Mouse (Mus musculus) adrenal gland, postnatal 4 days (tissue): ENCODE results near the gene Mthfr. TPM values are rescaled to one million over a fixed set of nuclear protein-coding genes. Genes with fewer than 3 reads are reported as not detected.
A peak's percentile ranks its signal among the peaks of the same experiment; 100 is the strongest.

Experiments
- DNase-seq, 2 experiments: peaks; one replicate each; pipeline ENCODE4 v3.0.0; 2021 to 2022; ENCODE audit warnings: low spot score in 2 of 2, mixed read lengths in 2 of 2
- total RNA-seq, 2 experiments: library from RNA; stranded (reverse); gene quantifications; 2 replicates each; pipeline ENCODE4 v1.2.3; 2021

Gene Mthfr
- total RNA-seq, 2 experiments from 2014 or later: 47.0 to 56.6 TPM

DNA sequence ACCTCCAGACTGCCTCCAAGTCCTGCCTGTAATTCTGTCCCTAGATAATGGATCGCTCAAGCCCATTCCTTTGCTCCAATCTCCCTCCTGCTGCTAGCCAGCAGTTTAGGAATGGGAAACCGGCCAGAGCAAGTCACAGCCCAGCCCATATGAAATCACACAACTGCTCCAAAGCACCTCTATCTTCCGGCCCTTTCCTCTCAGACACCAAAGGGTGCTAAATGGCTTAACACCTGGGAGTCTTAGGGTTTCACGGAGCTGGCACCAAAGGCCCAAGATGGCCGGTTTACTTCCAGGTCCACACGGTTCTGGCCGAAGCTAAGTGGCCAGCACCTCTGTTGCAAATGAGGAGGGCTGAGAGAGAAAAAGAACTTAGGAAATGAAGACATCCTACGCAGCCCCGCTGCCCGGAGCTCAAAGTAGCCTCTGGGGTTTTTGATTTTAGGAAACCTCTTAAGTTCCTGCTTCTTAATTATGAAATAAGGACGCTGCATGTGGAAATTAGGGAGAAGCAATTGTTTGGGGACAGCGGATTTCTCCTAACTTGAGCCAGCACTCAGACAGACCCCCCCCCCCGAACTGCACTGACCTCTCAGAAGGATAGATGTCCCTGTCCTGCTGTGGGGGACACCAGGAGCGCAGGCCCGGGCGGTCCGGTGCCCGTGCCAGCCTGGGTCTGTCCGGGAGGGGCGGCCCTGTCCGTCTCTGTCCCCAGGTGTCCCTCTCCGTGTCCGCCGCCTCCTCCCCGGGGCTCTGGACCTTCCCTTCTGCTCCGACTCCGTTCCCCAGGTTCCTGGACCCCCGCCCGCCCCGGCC, 48.4 kb downstream of the Mthfr start:
- no peak for DNase-seq

DNA sequence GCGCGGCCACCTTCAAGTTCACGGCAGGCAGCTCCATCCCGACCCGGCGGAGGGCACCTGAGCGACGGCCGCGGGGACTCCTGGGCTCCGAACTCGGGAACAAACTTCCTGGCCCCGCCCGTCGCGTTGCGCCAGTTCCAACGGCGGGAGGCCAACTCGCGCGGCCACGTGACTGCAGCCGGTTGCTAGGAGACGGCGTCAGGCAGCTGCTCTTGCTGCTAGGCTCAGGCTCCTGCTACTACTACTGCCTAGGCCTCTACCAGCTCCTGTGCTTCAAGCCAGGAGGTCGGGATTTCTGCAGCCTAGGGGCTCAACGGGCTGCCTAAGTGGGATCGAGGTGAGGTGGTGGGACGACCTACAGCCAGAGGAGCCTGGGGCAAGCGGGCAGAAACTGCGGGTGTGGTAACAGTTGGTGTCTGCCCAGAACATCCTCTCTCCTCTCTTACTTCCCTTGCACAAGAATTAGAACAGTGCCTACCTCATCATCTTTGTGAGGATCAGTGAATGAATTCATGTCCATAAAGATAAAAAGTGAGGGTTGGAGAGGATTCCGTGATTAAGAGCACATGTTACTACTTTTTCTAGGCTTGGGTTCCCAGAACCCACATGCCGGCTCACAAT, 49.1 kb downstream of the Mthfr start, which contains the start of gene Agtrap:
TSS of gene Agtrap (minus strand) at position 125 of the 621 bp plus-strand sequence.
- peak; percentile 89 for DNase-seq

DNA sequence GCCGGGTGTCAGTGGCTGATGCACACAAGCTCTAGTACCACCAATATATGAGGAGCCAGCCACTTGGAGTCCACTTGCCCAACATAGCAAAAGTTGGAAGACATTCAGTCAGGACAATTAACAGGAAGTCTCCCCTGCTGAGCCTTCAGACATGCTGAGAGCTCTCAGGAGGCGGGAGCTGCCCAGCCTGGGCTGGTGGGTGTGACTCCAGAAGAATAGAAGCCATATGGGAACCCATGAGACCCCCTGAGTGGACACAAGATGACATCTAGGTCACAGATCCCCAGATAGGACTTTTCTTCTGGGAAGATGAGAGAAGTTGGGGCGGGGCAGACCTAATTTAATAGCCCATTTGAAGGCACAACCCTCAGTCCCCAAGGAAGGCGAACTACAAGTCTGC, 50.3 kb downstream of the Mthfr start:
- no peak for DNase-seq

DNA sequence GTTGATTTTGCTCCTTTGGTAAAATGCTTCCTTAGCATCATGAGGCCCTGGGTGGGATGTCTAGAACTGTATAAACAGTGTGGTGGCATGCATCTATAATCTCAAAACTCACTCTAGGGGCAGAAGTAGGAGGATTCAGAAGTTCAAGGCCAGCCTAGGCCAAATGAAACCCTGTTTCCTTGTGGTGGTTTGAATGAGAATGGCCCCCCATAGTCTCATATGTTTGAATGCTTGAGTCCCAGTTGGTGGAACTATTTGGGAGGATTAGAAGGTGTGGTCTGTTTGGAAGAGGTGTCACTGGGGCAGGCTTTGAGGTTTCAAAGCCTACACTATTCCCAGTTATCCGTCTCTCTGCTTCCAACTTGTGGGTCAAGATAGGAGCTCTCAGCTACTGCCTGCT, 52.3 kb downstream of the Mthfr start:
- DNase-seq: no peak

DNA sequence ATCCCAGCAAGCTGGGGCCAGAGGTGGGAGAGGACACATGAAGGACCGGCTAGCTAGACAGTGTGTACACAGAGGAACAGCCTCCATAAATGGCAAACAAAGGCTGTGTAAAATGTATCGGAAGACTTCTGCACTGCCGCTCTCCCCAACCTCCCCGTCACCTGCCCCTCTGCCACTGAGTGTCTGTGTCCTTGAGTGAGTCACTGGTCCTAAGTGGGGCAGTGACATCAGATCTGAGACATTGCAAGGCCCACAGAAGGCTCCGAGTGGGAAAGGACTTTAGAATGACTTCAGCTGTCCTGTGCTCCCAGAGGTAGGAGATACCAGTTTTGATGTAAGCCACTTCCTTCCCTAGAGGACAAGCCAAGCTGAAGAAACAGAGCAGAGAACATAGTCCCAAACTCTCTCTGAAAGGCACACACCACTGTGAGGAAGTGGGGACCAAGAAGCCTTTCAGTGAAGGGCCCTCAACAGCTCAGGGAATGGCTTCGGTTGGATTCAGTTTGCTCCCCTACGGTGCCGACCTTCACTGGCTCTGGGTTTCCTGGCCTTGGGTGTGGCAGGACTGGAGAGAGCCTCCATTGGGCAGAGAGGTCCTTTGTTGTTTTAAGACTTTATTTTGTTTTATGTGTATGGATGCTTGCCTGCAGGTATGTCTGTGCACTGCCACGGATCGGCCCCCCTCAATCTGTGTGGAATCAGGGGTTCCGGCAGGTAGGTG, 53.8 kb downstream of the Mthfr start:
- no peak for DNase-seq

DNA sequence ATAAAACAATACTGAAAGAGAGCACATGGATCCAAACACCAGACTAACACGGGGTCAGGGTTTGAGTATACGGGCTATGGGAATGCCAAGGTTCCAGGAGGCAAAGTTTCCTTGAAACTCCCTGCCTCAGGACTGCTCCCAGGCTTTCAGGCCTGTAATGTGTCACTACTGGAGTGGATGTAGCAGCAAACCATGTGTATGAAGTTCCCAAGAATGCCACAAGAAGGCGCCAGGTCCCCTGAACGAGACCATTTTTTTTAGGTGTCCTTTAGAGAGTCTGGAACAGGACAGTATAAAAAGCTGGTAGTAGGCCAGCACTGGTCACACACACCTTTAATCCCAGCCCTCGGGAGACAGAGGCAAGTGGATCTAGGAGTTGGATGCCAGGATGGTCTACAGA, 55.3 kb downstream of the Mthfr start:
- DNase-seq: no peak

DNA sequence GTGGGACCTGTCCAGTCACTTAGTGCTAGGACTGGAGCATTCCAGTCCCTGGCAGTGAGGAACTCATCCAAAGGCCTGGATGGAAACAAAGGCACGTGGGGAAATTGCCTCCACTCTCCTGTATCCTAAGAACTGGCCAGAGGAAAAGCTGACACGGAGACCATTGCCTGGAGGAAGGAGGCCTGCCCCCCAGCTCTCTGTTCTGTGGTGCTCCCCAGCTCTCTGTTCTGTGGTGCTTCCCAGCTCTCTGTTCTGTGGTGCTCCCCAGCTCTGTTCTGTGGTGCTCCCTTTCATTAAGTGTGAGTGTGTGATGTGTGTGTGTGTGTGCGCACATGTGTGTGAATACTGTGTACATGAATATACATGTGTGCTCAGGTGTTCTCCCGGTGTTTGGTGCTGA, 56.2 kb downstream of the Mthfr start:
- DNase-seq: no peak

DNA sequence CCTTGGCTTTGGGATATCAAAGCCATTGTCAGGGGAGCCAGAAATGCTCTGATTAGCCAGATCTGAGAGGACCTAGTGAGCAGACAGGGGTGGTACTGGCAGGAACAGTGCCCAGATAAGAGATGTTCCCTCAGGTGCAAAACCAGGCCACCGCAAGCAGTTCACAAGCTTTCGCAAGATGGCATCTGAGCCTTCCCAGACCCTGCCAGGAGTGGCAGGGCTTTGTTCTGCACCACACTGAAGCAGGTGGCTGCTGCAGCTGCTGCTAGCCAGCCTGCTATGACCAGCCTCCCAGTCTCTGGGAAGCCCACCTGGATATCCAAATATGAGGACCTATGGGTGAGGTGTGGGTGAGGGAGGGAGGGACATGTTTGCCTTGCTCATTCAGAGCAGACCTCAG, 59.1 kb downstream of the Mthfr start:
- DNase-seq: no peak

DNA sequence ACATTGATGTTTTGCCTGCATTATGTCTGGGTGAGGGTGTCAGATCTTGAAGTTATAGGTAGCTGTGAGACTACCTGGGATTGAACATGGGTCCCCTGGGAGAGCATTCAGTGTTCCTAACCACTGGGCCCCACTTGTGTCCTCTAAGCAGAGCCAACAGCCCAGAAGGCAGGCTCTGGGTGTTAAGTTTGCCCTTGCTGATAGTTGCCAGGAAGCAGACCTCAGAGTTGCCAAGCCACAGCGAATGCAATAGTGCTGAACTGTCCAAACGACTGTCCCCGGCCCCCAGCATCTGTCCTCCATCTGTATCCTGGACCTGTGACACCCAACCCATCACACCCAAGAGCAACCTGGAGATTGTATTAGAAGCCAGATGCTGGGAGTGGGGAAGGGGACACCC, 59.8 kb downstream of the Mthfr start:
- no peak for DNase-seq

DNA sequence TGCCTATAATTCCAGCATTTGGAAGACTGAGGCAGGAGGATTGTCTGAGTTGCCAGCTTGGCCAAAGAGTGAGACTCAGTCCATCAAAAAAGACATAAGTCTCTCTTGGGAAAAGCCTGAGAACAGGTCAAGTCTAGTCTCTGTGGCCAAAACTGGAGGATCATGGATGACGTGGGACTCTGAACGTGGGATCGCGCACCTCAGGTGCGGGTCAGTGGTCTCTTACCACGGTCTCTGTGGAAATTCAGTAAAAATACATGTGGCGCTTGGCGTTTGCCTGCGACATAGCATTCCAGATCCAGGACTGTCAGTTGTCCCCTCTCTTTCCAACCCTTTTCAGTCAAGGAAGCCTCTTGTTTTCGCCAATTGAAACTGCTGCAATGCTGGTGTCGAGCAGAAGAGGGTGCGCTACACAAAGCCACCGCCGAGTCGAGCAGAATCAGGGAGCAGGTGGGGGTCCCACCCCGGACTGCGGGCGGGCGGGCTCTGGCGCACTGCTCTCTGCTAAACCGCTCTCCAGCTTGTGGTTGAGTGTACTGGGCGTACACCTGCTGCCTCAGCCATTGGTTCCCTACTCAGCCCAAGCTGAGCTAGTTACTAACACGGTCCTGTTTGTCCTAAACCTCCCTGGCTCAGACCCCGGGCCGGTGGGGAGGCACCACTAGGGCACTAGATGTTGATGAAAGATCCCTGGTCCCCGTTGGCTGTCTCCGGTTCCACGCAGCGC, 63.1 kb downstream of the Mthfr start:
- DNase-seq: peak in 1 of 2 experiments; percentile 36

DNA sequence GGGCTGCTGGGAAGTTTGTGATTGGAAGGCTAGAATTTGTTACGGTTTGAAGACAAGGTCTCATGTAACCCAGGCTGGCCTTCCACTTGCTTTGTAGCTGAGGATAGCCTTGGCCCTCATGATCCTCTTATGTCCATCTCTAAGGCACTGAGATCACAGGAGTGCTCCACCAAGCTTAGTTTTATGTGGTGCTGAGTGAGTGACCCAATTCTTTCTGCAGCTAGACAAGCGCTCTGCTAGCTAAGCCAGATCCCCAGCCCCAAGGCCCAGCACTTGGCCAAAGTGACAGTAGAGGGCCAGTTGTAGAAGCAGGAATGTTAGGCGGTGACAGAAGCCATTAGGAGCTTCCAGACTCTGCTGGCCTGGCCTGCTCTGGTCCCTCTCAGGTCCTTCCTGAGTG, 65.3 kb downstream of the Mthfr start:
- DNase-seq: no peak

DNA sequence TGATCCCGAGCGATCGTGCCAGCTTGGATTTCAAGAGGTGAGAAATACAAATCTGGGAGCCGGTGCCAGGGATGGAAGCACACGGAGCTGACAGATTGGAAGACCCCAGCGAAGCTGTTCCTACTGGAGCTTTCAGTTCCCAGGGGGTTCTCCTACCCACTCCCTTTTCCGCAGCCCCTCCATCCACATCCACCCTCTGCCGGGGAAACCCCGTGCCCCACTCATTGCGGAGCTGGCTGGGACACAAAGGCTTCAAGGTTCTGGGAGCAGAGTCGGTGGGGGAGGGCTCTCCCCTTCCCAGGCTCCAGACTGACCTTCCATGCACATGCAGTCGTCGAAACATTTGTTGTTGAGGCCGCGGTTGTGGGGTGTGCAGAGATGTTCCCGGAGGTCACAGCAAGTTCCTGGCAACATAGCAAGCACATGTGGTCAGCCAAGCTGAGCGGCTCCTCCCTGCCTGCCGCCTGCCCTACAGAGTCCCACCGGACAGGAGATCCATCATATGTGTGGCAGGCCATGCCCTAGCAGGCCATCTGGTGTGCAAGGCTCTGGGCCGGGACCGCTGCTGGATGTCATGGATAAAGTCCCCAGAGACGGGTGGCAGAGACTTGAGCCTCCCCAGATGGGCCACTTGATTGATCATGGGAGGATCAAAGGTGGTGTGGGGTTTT, 68.9 kb downstream of the Mthfr start:
- DNase-seq: no peak

DNA sequence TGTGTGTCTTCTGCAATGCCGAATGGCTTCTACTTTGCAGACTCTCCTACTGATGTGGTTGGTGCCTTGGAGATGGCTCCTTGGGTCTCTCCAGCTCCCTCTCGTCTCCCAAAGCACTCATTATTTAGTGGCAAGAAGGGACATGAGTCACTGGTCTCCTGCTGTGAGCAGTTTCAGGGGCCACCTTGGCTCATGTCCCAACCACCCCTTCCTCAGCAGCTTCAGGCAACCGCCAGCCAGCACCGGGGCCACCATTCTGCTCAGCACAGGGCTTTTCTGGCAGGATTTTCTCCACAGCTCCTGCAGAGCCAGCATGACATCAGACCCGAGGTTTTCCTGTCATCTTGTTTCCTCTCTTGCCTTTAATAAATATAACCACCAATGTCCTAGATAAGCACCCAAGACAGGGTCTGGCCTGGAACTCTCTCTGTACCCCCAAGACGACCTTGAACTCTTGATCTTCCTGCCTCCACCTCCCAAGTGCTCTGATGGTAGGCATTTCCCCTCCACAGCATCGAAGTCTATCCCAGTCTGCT, 69.8 kb downstream of the Mthfr start:
- DNase-seq: no peak

Other genes starting within 250 kb of the Mthfr start
- gene Zfp984, start 229.3 kb upstream of the Mthfr start, total RNA-seq: 1 to 10 TPM; 7.1 to 7.5 TPM
- 10 to 100 TPM; 29.6 to 29.9 TPM for gene Zfp933, start 190.7 kb upstream of the Mthfr start, total RNA-seq
- gene Miip, start 170.3 kb upstream of the Mthfr start, total RNA-seq: 10 to 100 TPM; 40.8 to 42.6 TPM
- gene Fv1, start 170.1 kb upstream of the Mthfr start, total RNA-seq: 1 to 10 TPM; 7.6 to 8.2 TPM
- gene Mfn2, start 134.4 kb upstream of the Mthfr start, total RNA-seq: 100 to 1,000 TPM; 140 to 144 TPM
- 10 to 100 TPM; 39.5 to 46.6 TPM for gene Plod1, start 102.3 kb upstream of the Mthfr start, total RNA-seq
- 10 to 100 TPM; 52.3 to 53.8 TPM for gene 2510039O18Rik, start 98.2 kb upstream of the Mthfr start, total RNA-seq
- under 1 TPM; 0.39 to 0.56 TPM for gene Nppb, start 53.3 kb upstream of the Mthfr start, total RNA-seq
- not detected for gene Nppa, start 38.4 kb upstream of the Mthfr start, total RNA-seq
- gene Clcn6, start 256 bp upstream of the Mthfr start, total RNA-seq: 10 to 100 TPM; 21.0 to 23.6 TPM
- 10 to 100 TPM; 77.6 to 83.7 TPM for gene Agtrap, start 49.0 kb downstream of the Mthfr start, total RNA-seq
- gene Mad2l2, start 91.3 kb downstream of the Mthfr start, total RNA-seq: 10 to 100 TPM; 24.0 to 24.6 TPM
- gene Draxin, start 91.6 kb downstream of the Mthfr start, total RNA-seq: 1 to 10 TPM in 1 of 2 experiments, under 1 TPM in 1; 0.42 to 1.0 TPM
- 10 to 100 TPM; 28.2 to 32.8 TPM for gene Fbxo6, start 113.1 kb downstream of the Mthfr start, total RNA-seq
- 10 to 100 TPM; 13.9 to 15.0 TPM for gene Fbxo44, start 121.4 kb downstream of the Mthfr start, total RNA-seq
- 1 to 10 TPM; 2.7 to 2.8 TPM for gene Fbxo2, start 121.5 kb downstream of the Mthfr start, total RNA-seq
- gene Disp3, start 248.9 kb downstream of the Mthfr start, total RNA-seq: 1 to 10 TPM in 1 of 2 experiments, under 1 TPM in 1; 0.95 to 1.2 TPM